In genomic region chr7:16312672-16313311, GRCm38 (mm10) we compare ENCODE assay signal across 8 mouse cellular contexts. TPM values are rescaled to one million over a fixed set of nuclear protein-coding genes. Genes with fewer than 3 reads are reported as not detected.
A peak's percentile ranks its signal among the peaks of the same experiment; 100 is the strongest.
DNase-seq lines count a peak whose midpoint lies in the region; ATAC-seq and TF ChIP-seq lines count a peak whose summit lies in the region.

No protein-coding gene starts in this region.

- peak overlapping the region; percentile 100 for H3K27ac ChIP-seq in heart, adult 2 months
- H3K27ac ChIP-seq in kidney, adult 2 months (ENCODE audit: insufficient read depth, low read depth, low read length), result peak overlapping the region; percentile 91
- H3K27ac ChIP-seq in lung, embryonic 16.5 days (ENCODE audit: low read length), result peak overlapping the region; percentile 98

- peak overlapping the region; percentile 83 for H3K4me3 ChIP-seq in heart, adult 2 months
- peak overlapping the region; percentile 83 for H3K4me3 ChIP-seq in kidney, adult 2 months (ENCODE audit: insufficient read depth, low read depth, low read length)
- peak overlapping the region; percentile 72 for H3K4me3 ChIP-seq in lung, embryonic 16.5 days (ENCODE audit: low read length)

- H3K79me2 ChIP-seq in heart, adult 2 months (replicated peaks; ENCODE audit: control insufficient read depth, insufficient read depth, low read length), result no peaks in the 10 kb centered on the region

- 0% methylated on average over 12 of the region's 12 CpGs for WGBS in heart, adult 2 months
- WGBS in kidney, adult 2 months, result 4% methylated on average over 12 of the region's 12 CpGs
- 0% methylated on average over 11 of the region's 12 CpGs for WGBS in lung, embryonic 16.5 days

- TF ChIP-seq CTCF in heart, adult 2 months (IDR thresholded peaks at IDR 0.05), result no peak
- TF ChIP-seq CTCF in kidney, adult 2 months (conservative IDR thresholded peaks at IDR 0.05; ENCODE audit: insufficient read depth, insufficient read length, low read depth, low read length), result no peak

- no peaks in the 10 kb centered on the region for H3K27me3 ChIP-seq in heart, adult 2 months (ENCODE audit: control insufficient read depth, insufficient read depth, low read length)
- H3K27me3 ChIP-seq in kidney, adult 2 months (replicated peaks; ENCODE audit: control insufficient read depth, insufficient read depth, low read length), result no peaks in the 10 kb centered on the region
- peaks cover 4% of the 10 kb centered on the region; the same call in 1 of the 2 replicates for H3K27me3 ChIP-seq in lung, embryonic 16.5 days (ENCODE audit: control insufficient read depth, insufficient read depth, low read depth, low read length)

- DNase-seq in A20 (ENCODE audit: low read depth, low spot score) (peak; percentile 79), ZHBTc4 (ENCODE audit: low read depth, low spot score) (peak; percentile 56)
- peak; percentile 97 for DNase-seq in embryo, embryonic 10.5 days (ENCODE audit: low spot score)
- peak; percentile 84 to 88 for DNase-seq in heart, adult 2 months
- DNase-seq in kidney, adult 2 months, result peak; percentile 83
- peak; percentile 57 for DNase-seq in ovary, postnatal 10 days (ENCODE audit: low spot score)
- peak; percentile 79 for DNase-seq in urinary bladder, postnatal 14 days (ENCODE audit: low spot score)

- no peak for TF ChIP-seq EP300 in heart, adult 2 months (IDR thresholded peaks at IDR 0.05; ENCODE audit: insufficient read depth, low read depth, low read length)

- H3K9me3 ChIP-seq in lung, embryonic 16.5 days (ENCODE audit: control insufficient read depth, low read length), result no peaks in the 10 kb centered on the region

- peaks cover 12% of the 10 kb centered on the region for H3K4me1 ChIP-seq in heart, adult 2 months (ENCODE audit: control insufficient read depth, insufficient read depth, low read length)
- H3K4me1 ChIP-seq in kidney, adult 2 months (ENCODE audit: control insufficient read depth, insufficient read depth, low read length), result peaks cover 13% of the 10 kb centered on the region; the same call in 1 of the 2 replicates
- H3K4me1 ChIP-seq in lung, embryonic 16.5 days (replicated peaks; ENCODE audit: control insufficient read depth, insufficient read depth, low read length), result peaks cover 54% of the 10 kb centered on the region

- no peaks in the 10 kb centered on the region for H3K36me3 ChIP-seq in heart, adult 2 months (ENCODE audit: control insufficient read depth, insufficient read depth, low read length)
- no peaks in the 10 kb centered on the region for H3K36me3 ChIP-seq in kidney, adult 2 months (ENCODE audit: control insufficient read depth, insufficient read depth, low read length)
- no peaks in the 10 kb centered on the region for H3K36me3 ChIP-seq in lung, embryonic 16.5 days (ENCODE audit: control insufficient read depth, insufficient read depth, low read length)

- TF ChIP-seq POLR2A in heart, adult 2 months (IDR thresholded peaks at IDR 0.05; ENCODE audit: insufficient read depth, low read depth, low read length), result peak; percentile 72
- no peak for TF ChIP-seq POLR2A in kidney, adult 2 months (IDR thresholded peaks at IDR 0.05; ENCODE audit: low read depth, low read length)

- peak overlapping the region; percentile 100 for H3K4me2 ChIP-seq in lung, embryonic 16.5 days (ENCODE audit: low read depth, low read length)

- peak overlapping the region; percentile 100 for H3K9ac ChIP-seq in heart, adult 2 months (ENCODE audit: low read depth, low read length)
- H3K9ac ChIP-seq in lung, embryonic 16.5 days (ENCODE audit: low read length), result peak overlapping the region; percentile 90

- ATAC-seq in lung, embryonic 16.5 days (ENCODE audit: low read depth), result peak; percentile 37; the same call in 1 of the 2 replicates

- intact Hi-C loops in heart, adult 2 months (cut with DNase I), result loop anchor here (1.0 to 10.0 kb wide), 3 partner anchors 89 to 422 kb away; partner anchors contain the start of genes Ap2s1 and Tmem160

RNA-seq across cellular contexts. Expression of gene Bbc3, which starts 4.6 kb away (rescaled TPM):
- total RNA-seq in heart, adult 2 months (2021), result 1 to 10 TPM; 2.1 to 3.2 TPM
- polyA plus RNA-seq in heart, adult 2 months (2012; rRNA removed), result 2.4 and 3.3 TPM in 2 replicates
- polyA plus RNA-seq in kidney, adult 2 months (2012; rRNA removed), result 5.1 and 5.2 TPM in 2 replicates
- 12.4 and 14.3 TPM in 2 replicates for polyA plus RNA-seq in lung, embryonic 16.5 days (2015; fragmentation: Nextera tagmentation; extraction: Ambion mirVana)

RNA-seq across cellular contexts. Expression of gene Ccdc9, which starts 26.2 kb away (rescaled TPM):
- 10 to 100 TPM; 33.1 to 46.7 TPM for total RNA-seq in heart, adult 2 months (2021)
- polyA plus RNA-seq in heart, adult 2 months (2012; rRNA removed), result 21.8 and 22.1 TPM in 2 replicates
- 23.3 and 24.3 TPM in 2 replicates for polyA plus RNA-seq in kidney, adult 2 months (2012; rRNA removed)
- 20.1 and 25.9 TPM in 2 replicates for polyA plus RNA-seq in lung, embryonic 16.5 days (2015; fragmentation: Nextera tagmentation; extraction: Ambion mirVana)

RNA-seq across cellular contexts. Expression of gene Inafm1, which starts 39.4 kb away (rescaled TPM):
- 10 to 100 TPM; 15.4 to 17.4 TPM for total RNA-seq in heart, adult 2 months (2021)
- polyA plus RNA-seq in heart, adult 2 months (2012; rRNA removed), result 12.8 and 16.3 TPM in 2 replicates
- 23.1 and 30.7 TPM in 2 replicates for polyA plus RNA-seq in kidney, adult 2 months (2012; rRNA removed)
- 12.1 and 12.3 TPM in 2 replicates for polyA plus RNA-seq in lung, embryonic 16.5 days (2015; fragmentation: Nextera tagmentation; extraction: Ambion mirVana)

RNA-seq across cellular contexts. Expression of gene C5ar1, which starts 53.5 kb away (rescaled TPM):
- total RNA-seq in heart, adult 2 months (2021), result 1 to 10 TPM; 7.9 to 8.1 TPM
- 10.0 TPM in 2 replicates for polyA plus RNA-seq in heart, adult 2 months (2012; rRNA removed)
- polyA plus RNA-seq in kidney, adult 2 months (2012; rRNA removed), result 3.4 and 4.2 TPM in 2 replicates
- 3.4 and 3.6 TPM in 2 replicates for polyA plus RNA-seq in lung, embryonic 16.5 days (2015; fragmentation: Nextera tagmentation; extraction: Ambion mirVana)

Comparison
In these comparisons a context has a peak if more than half of its experiments do, and no peak if none do; other contexts are left out.
1. Peak in every context shown above with its lines: DNase-seq, ATAC-seq, H3K4me3 ChIP-seq and H3K27ac ChIP-seq.